Mouse (Mus musculus) liver, adult 2 months (tissue): Measurements from ENCODE around the gene Gm21973. TPM values are rescaled to one million over a fixed set of nuclear protein-coding genes. Genes with fewer than 3 reads are reported as not detected.

Experiments
- DNase-seq: peaks from one replicate; pipeline ENCODE4 v3.0.0-alpha.2; 2011; ENCODE audit warnings: low read depth, low spot score; ENCODE audit errors: extremely low read depth
- H3K27ac ChIP-seq: fragments of 200-500 bp; replicated peaks from 2 replicates; pipeline ENCODE4 v1.5.1; 2012; ENCODE audit warnings: low read depth, mild to moderate bottlenecking, control low read depth, inconsistent platforms, low read length; ENCODE audit not compliant: insufficient read depth
- H3K27me3 ChIP-seq: fragments of 200-500 bp; 2 replicates; pipeline ENCODE4 v1.6.1; 2012; ENCODE audit warnings: mild to moderate bottlenecking, moderate library complexity, low read length, inconsistent platforms; ENCODE audit not compliant: control insufficient read depth, insufficient read depth
- H3K36me3 ChIP-seq: fragments of 200-500 bp; 2 replicates; pipeline ENCODE4 v1.6.1; 2012; ENCODE audit warnings: low read length, inconsistent platforms; ENCODE audit not compliant: control insufficient read depth, insufficient read depth
- H3K4me1 ChIP-seq: fragments of 200-500 bp; 2 replicates; pipeline ENCODE4 v1.6.1; 2011; ENCODE audit warnings: low read length; ENCODE audit not compliant: control insufficient read depth, insufficient read depth
- H3K4me3 ChIP-seq: fragments of 200-500 bp; 2 replicates; pipeline ENCODE4 v1.5.1; 2011; ENCODE audit warnings: low read depth, mild to moderate bottlenecking, control low read depth, low read length, moderate library complexity; ENCODE audit not compliant: insufficient read depth
- H3K79me2 ChIP-seq: fragments of 200-500 bp; 2 replicates; pipeline ENCODE4 v1.6.1; 2012; ENCODE audit warnings: inconsistent platforms, mild to moderate bottlenecking, low read length, moderate library complexity; ENCODE audit not compliant: control insufficient read depth, insufficient read depth
- H3K9ac ChIP-seq: fragments of 200-500 bp; 2 replicates; pipeline ENCODE4 v1.6.1; 2012; ENCODE audit warnings: low read depth, mild to moderate bottlenecking, control low read depth, inconsistent platforms, low read length
- CTCF ChIP-seq: fragments of 200-500 bp; IDR thresholded peaks from 2 replicates; pipeline ENCODE4 v1.5.1; 2011; ENCODE audit warnings: low read depth, low read length, control low read depth
- POLR2A ChIP-seq: fragments of 200-500 bp; IDR thresholded peaks from 2 replicates; pipeline ENCODE4 v1.6.1; 2011; ENCODE audit warnings: low read length, control low read depth; ENCODE audit not compliant: insufficient read depth; ENCODE audit errors: extremely low read depth
- WGBS: fragments of 180-500 bp; shearing (Covaris S2); methylation state at CpG from one replicate; pipeline ENCODE4 v1.1.7; 2018; 5-methylcytosine and 5-hydroxymethylcytosine counted together
- polyA plus RNA-seq: library from polyadenylated mRNA; depleted of rRNA; stranded (reverse); fragments of >200 nt; gene quantifications from 2 replicates; pipeline ENCODE4 v1.2.3, GENCODE M21; 2012; rRNA removed
- total RNA-seq: library from RNA; depleted of rRNA; stranded (reverse); fragments of >200 nt; gene quantifications from 2 replicates; pipeline ENCODE4 v1.2.3, GENCODE M21; 2014; rRNA removed

Gene Gm21973
- total and polyA plus RNA-seq, 2 experiments, result 0.59 to 1.9 TPM

- no peaks in the 10 kb centered on the region for H3K4me1 ChIP-seq
- no peak overlapping the region for H3K27ac ChIP-seq
- WGBS, result 93% methylated on average over 3 of the region's 3 CpGs
- no peak overlapping the region for H3K9ac ChIP-seq
- no peaks in the 10 kb centered on the region for H3K79me2 ChIP-seq
- peaks cover 21% of the 10 kb centered on the region for H3K36me3 ChIP-seq
- H3K27me3 ChIP-seq, result no peaks in the 10 kb centered on the region
- TF ChIP-seq POLR2A (no peak), CTCF (no peak)
- no peak for DNase-seq
- no peak overlapping the region for H3K4me3 ChIP-seq
These were observed 84.7 kb downstream of the Gm21973 start for GRCm38 (mm10) chr15:10409842-10410241.

- TF ChIP-seq POLR2A (no peak), CTCF (no peak)
- Histone ChIP-seq H3K27ac (no peak overlapping the region), H3K4me3 (no peak overlapping the region), H3K4me1 (no peaks in the 10 kb centered on the region), H3K79me2 (no peaks in the 10 kb centered on the region), H3K36me3 (peaks cover 21% of the 10 kb centered on the region), H3K9ac (no peak overlapping the region), H3K27me3 (no peaks in the 10 kb centered on the region)
- DNase-seq, result no peak
- WGBS, result 90% methylated on average over 2 of the region's 2 CpGs
These were observed 85.7 kb downstream of the Gm21973 start for GRCm38 (mm10) chr15:10410881-10411280.

- H3K36me3 ChIP-seq, result peaks cover 19% of the 10 kb centered on the region
- WGBS, result 96% methylated on average over 6 of the region's 6 CpGs
- no peak overlapping the region for H3K27ac ChIP-seq
- H3K4me1 ChIP-seq, result no peaks in the 10 kb centered on the region
- TF ChIP-seq POLR2A (no peak), CTCF (no peak)
- DNase-seq, result no peak
- H3K9ac ChIP-seq, result no peak overlapping the region
- H3K27me3 ChIP-seq, result no peaks in the 10 kb centered on the region
- no peaks in the 10 kb centered on the region for H3K79me2 ChIP-seq
- no peak overlapping the region for H3K4me3 ChIP-seq
These were observed 88.5 kb downstream of the Gm21973 start for GRCm38 (mm10) chr15:10413656-10414055.

- Histone ChIP-seq H3K27me3 (no peaks in the 10 kb centered on the region), H3K27ac (no peak overlapping the region), H3K79me2 (no peaks in the 10 kb centered on the region), H3K4me3 (no peak overlapping the region), H3K9ac (no peak overlapping the region), H3K36me3 (no peaks in the 10 kb centered on the region), H3K4me1 (peaks cover 3% of the 10 kb centered on the region; the same call in 1 of the 2 replicates)
- no peak for TF ChIP-seq POLR2A
- TF ChIP-seq CTCF, result no peak
- no peak for DNase-seq
- WGBS, result 67% methylated on average over 7 of the region's 7 CpGs
These were observed 96.1 kb downstream of the Gm21973 start for GRCm38 (mm10) chr15:10421138-10421784.

- DNase-seq, result peak; percentile 20
- no peak overlapping the region for H3K27ac ChIP-seq
- WGBS, result 94% methylated on average over 1 of the region's 1 CpGs
- no peaks in the 10 kb centered on the region for H3K36me3 ChIP-seq
- H3K79me2 ChIP-seq, result no peaks in the 10 kb centered on the region
- no peak overlapping the region for H3K9ac ChIP-seq
- H3K27me3 ChIP-seq, result no peaks in the 10 kb centered on the region
- TF ChIP-seq CTCF, result no peak
- TF ChIP-seq POLR2A, result no peak
- peaks cover 3% of the 10 kb centered on the region; the same call in 1 of the 2 replicates for H3K4me1 ChIP-seq
- H3K4me3 ChIP-seq, result no peak overlapping the region
These were observed 96.6 kb downstream of the Gm21973 start for GRCm38 (mm10) chr15:10421785-10422144.

Other genes starting within 250 kb of the Gm21973 start
- 123 and 171 TPM in 2 replicates for gene Prlr, start 148.1 kb upstream of the Gm21973 start, total RNA-seq
- gene Prlr, start 148.1 kb upstream of the Gm21973 start, polyA plus RNA-seq, result 107 and 167 TPM in 2 replicates
- gene Agxt2, start 33.2 kb downstream of the Gm21973 start, total RNA-seq, result 123 and 136 TPM in 2 replicates
- gene Agxt2, start 33.2 kb downstream of the Gm21973 start, polyA plus RNA-seq, result 58.0 and 66.4 TPM in 2 replicates
- gene Dnajc21, start 145.1 kb downstream of the Gm21973 start, total RNA-seq, result 6.8 and 7.6 TPM in 2 replicates
- 0.76 and 1.3 TPM in 2 replicates for gene Dnajc21, start 145.1 kb downstream of the Gm21973 start, polyA plus RNA-seq
- 6.8 and 8.0 TPM in 2 replicates for gene Brix1, start 160.6 kb downstream of the Gm21973 start, total RNA-seq
- 1.4 and 1.6 TPM in 2 replicates for gene Brix1, start 160.6 kb downstream of the Gm21973 start, polyA plus RNA-seq
- gene Rad1, start 160.6 kb downstream of the Gm21973 start, total RNA-seq, result 4.3 and 6.6 TPM in 2 replicates
- 3.7 and 4.6 TPM in 2 replicates for gene Rad1, start 160.6 kb downstream of the Gm21973 start, polyA plus RNA-seq
- gene Ttc23l, start 233.3 kb downstream of the Gm21973 start, total RNA-seq, result not detected in 2 replicates
- not detected in 2 replicates for gene Ttc23l, start 233.3 kb downstream of the Gm21973 start, polyA plus RNA-seq